Mouse (Mus musculus) megakaryocyte progenitor cell, adult 5-6 weeks (primary cell): Measurements from ENCODE around the gene Gm44790. TPM values are rescaled to one million over a fixed set of nuclear protein-coding genes. Genes with fewer than 3 reads are reported as not detected.
"Not testable (repeated sequence)": the region's sequence is repeated elsewhere in the genome, so short reads cannot be mapped to it uniquely, and the experiment has no call there.

Experiments used
- ATAC-seq: replicated peaks from 2 replicates; pipeline ENCODE4 v1.8.0; 2016; ENCODE audit warnings: mild to moderate bottlenecking, moderate TSS enrichment, inconsistent platforms; ENCODE audit not compliant: poor library complexity
- total RNA-seq, 2 experiments: library from RNA; stranded (forward) in 1 of 2; stranded (reverse) in 1 of 2; fragments of 157-497, 149-512 nt in 1 of 2; fragments of 200-1000 nt in 1 of 2; gene quantifications; 2 replicates each; pipeline versions ENCODE4 v1.2.3 to v1.2.4; 2015 to 2017

The Gm44790 gene
- total RNA-seq, 2 experiments from 2014 or later = not detected

- peak; percentile 90 for ATAC-seq
Observed at GRCm38 (mm10) chr6:86472100-86472955, 45.9 kb downstream of the Gm44790 start.

- no peak for ATAC-seq
Observed at GRCm38 (mm10) chr6:86473077-86473476, 46.6 kb downstream of the Gm44790 start.

GRCm38 (mm10) chr6:86474072-86474471 lies 47.6 kb downstream of the Gm44790 start:
- no peak for ATAC-seq

- no peak for ATAC-seq
Observed at GRCm38 (mm10) chr6:86474646-86475181, 48.3 kb downstream of the Gm44790 start.

- no peak for ATAC-seq
Observed at GRCm38 (mm10) chr6:86475462-86476167, 49.2 kb downstream of the Gm44790 start.

GRCm38 (mm10) chr6:86476931-86477330 lies 50.5 kb downstream of the Gm44790 start:
- ATAC-seq = no peak

- ATAC-seq = peak; percentile 41
Observed at GRCm38 (mm10) chr6:86479311-86479710, 52.9 kb downstream of the Gm44790 start.

- ATAC-seq = no peak
Observed at GRCm38 (mm10) chr6:86479816-86480188, 53.3 kb downstream of the Gm44790 start.

- ATAC-seq = peak; percentile 59
Observed at GRCm38 (mm10) chr6:86480189-86480831, 53.9 kb downstream of the Gm44790 start.

- ATAC-seq = no peak
Observed at GRCm38 (mm10) chr6:86481871-86482270, 55.4 kb downstream of the Gm44790 start.

GRCm38 (mm10) chr6:86485943-86486640 lies 59.6 kb downstream of the Gm44790 start:
- ATAC-seq = no peak

- peak; percentile 81 for ATAC-seq
Observed at GRCm38 (mm10) chr6:86487358-86488148, 61.1 kb downstream of the Gm44790 start.

GRCm38 (mm10) chr6:86488149-86488485 lies 61.7 kb downstream of the Gm44790 start:
- ATAC-seq = no peak; the same call in 1 of the 2 replicates

GRCm38 (mm10) chr6:86489945-86490344 lies 63.5 kb downstream of the Gm44790 start:
- no peak for ATAC-seq

- ATAC-seq = not testable (repeated sequence)
Observed at GRCm38 (mm10) chr6:86490413-86490812, 64.0 kb downstream of the Gm44790 start.

GRCm38 (mm10) chr6:86493469-86494263 lies 67.2 kb downstream of the Gm44790 start:
- ATAC-seq = peak; percentile 54

GRCm38 (mm10) chr6:86494767-86495166 lies 68.3 kb downstream of the Gm44790 start:
- ATAC-seq = no peak
